Mouse (Mus musculus) spleen, adult 2 months (tissue): Measurements from ENCODE around the gene Ubr1.

Experiments
- CTCF ChIP-seq: fragments of 200-500 bp; IDR thresholded peaks from 2 replicates; pipeline ENCODE4 v1.5.1; 2011; ENCODE audit warnings: mild to moderate bottlenecking, inconsistent platforms; ENCODE audit not compliant: insufficient read depth, insufficient read length, insufficient replicate concordance; ENCODE audit errors: extremely low read depth
- POLR2A ChIP-seq: fragments of 200-500 bp; IDR thresholded peaks from 2 replicates; pipeline ENCODE4 v1.6.1; 2011; ENCODE audit warnings: low read depth, low read length, inconsistent platforms

DNA sequence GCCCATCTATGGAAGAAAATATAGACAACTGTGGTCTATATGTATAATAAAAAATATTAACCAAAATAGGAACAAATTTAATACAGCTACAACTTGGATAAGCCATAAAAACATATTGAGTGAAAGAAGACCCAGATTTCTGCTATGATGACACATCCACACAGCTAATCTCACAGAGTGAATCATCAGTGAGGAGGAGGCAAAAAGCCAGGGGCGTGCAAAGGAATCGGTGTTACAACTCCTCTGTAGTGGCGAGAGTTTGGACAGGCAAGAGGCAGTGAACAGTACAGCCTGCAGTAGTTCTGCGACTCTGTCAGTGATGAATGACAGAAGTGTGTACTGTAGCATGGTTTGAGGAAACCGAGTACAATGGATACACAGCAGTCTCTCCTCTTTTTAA lies 103.2 kb downstream of the Ubr1 start:
- no peak for TF ChIP-seq CTCF
- TF ChIP-seq POLR2A = no peak
